Mouse (Mus musculus) MEL (cell line): Measurements from ENCODE around the gene Dvl2. TPM values are rescaled to one million over a fixed set of nuclear protein-coding genes. Genes with fewer than 3 reads are reported as not detected.

ENCODE experiments used
- DNase-seq: peaks from one replicate; pipeline ENCODE4 v3.0.0; 2011; ENCODE audit warnings: low read depth, low spot score
- H3K27ac ChIP-seq: 2 replicates; pipeline ENCODE4 v1.5.1; 2012; ENCODE audit warnings: low read depth, mild to moderate bottlenecking, control low read depth, low read length, moderate library complexity; ENCODE audit not compliant: control insufficient read depth
- H3K27me3 ChIP-seq, 2 experiments: fragments of 150-350 bp in 1 of 2; sonication (generic) in 1 of 2; 2 replicates each; pipeline ENCODE4 v1.6.1; 2012; ENCODE audit warnings: low read length in 2 of 2, mild to moderate bottlenecking in 2 of 2, improper control_type of control experiment in 1 of 2, moderate library complexity in 1 of 2; ENCODE audit not compliant: insufficient read depth in 2 of 2, control insufficient read depth in 1 of 2
- H3K36me3 ChIP-seq, 2 experiments: 2 replicates each; pipeline ENCODE4 v1.6.1; 2012 to 2014; ENCODE audit warnings: low read length in 2 of 2, improper control_type of control experiment in 1 of 2, inconsistent platforms in 1 of 2, mild to moderate bottlenecking in 1 of 2; ENCODE audit not compliant: insufficient read depth in 2 of 2, control insufficient read depth in 1 of 2
- H3K4me1 ChIP-seq, 2 experiments: fragments of 150-350 bp in 1 of 2; sonication (generic) in 1 of 2; 2 replicates each; pipeline ENCODE4 v1.6.1; 2012; ENCODE audit warnings: low read length in 2 of 2, improper control_type of control experiment in 1 of 2, mild to moderate bottlenecking in 1 of 2; ENCODE audit not compliant: insufficient read depth in 2 of 2, control insufficient read depth in 1 of 2
- H3K4me3 ChIP-seq, 2 experiments: fragments of 150-350 bp in 1 of 2; sonication (generic) in 1 of 2; 2 replicates each; pipeline ENCODE4 v1.5.1; 2012; ENCODE audit warnings: low read depth in 2 of 2, low read length in 2 of 2, mild to moderate bottlenecking in 2 of 2, moderate library complexity in 2 of 2, control low read depth in 1 of 2, improper control_type of control experiment in 1 of 2; ENCODE audit not compliant: control insufficient read depth in 1 of 2, insufficient read depth in 1 of 2
- H3K79me2 ChIP-seq: 2 replicates; pipeline ENCODE4 v1.6.1; 2012; ENCODE audit warnings: mild to moderate bottlenecking, low read length, moderate library complexity; ENCODE audit not compliant: control insufficient read depth, poor library complexity, insufficient read depth
- H3K9ac ChIP-seq: 2 replicates; pipeline ENCODE4 v1.6.1; 2012; ENCODE audit warnings: low read depth, mild to moderate bottlenecking, control low read depth, low read length, moderate library complexity; ENCODE audit not compliant: control insufficient read depth, poor library complexity, severe bottlenecking
- H3K9me3 ChIP-seq: fragments of 150-350 bp; sonication (generic); replicated peaks from 2 replicates; pipeline ENCODE4 v1.6.1; 2012; ENCODE audit warnings: mild to moderate bottlenecking, low read length, improper control_type of control experiment, moderate library complexity; ENCODE audit not compliant: insufficient read depth
- BHLHE40 ChIP-seq: IDR thresholded peaks from 2 replicates; pipeline ENCODE4 v1.6.1; 2012; ENCODE audit warnings: low read depth, mild to moderate bottlenecking, inconsistent platforms, low read length, improper control_type of control experiment, borderline replicate concordance
- CHD1 ChIP-seq: IDR thresholded peaks from 2 replicates; pipeline ENCODE4 v1.6.1; 2012; ENCODE audit warnings: low read depth, mild to moderate bottlenecking, inconsistent platforms, low read length, improper control_type of control experiment
- CHD2 ChIP-seq: IDR thresholded peaks from 2 replicates; pipeline ENCODE4 v1.6.1; 2011; ENCODE audit warnings: low read length, improper control_type of control experiment
- CTCF ChIP-seq, 3 experiments: IDR thresholded peaks in 2 of 3; conservative IDR thresholded peaks in 1 of 3; 2 replicates each; pipeline ENCODE4 v1.5.1; 2011 to 2012; ENCODE audit warnings: low read length in 3 of 3, low read depth in 2 of 3, mild to moderate bottlenecking in 2 of 3, improper control_type of control experiment in 1 of 3, inconsistent platforms in 1 of 3, mixed read lengths in 1 of 3, moderate library complexity in 1 of 3; ENCODE audit not compliant: control insufficient read depth in 1 of 3, insufficient read depth in 1 of 3, poor library complexity in 1 of 3, severe bottlenecking in 1 of 3
- ELF1 ChIP-seq: IDR thresholded peaks from 2 replicates; pipeline ENCODE4 v1.6.1; 2014; ENCODE audit warnings: low read depth, mild to moderate bottlenecking, inconsistent platforms, low read length, improper control_type of control experiment, moderate library complexity
- EP300 ChIP-seq, 2 experiments: IDR thresholded peaks; 2 replicates each; pipeline ENCODE4 v1.6.1; 2011; ENCODE audit warnings: improper control_type of control experiment in 2 of 2, low read length in 2 of 2, low read depth in 1 of 2, mild to moderate bottlenecking in 1 of 2
- GABPA ChIP-seq: IDR thresholded peaks from 2 replicates; pipeline ENCODE4 v1.6.1; 2012; ENCODE audit warnings: low read depth, mild to moderate bottlenecking, inconsistent platforms, low read length, improper control_type of control experiment, moderate library complexity
- HCFC1 ChIP-seq: IDR thresholded peaks from 2 replicates; pipeline ENCODE4 v1.6.1; 2012; ENCODE audit warnings: low read depth, mild to moderate bottlenecking, inconsistent platforms, low read length, improper control_type of control experiment, moderate library complexity
- KAT2A ChIP-seq: conservative IDR thresholded peaks from 2 replicates; pipeline ENCODE4 v1.6.1; 2012; ENCODE audit warnings: low read depth, low read length, improper control_type of control experiment, inconsistent platforms
- MAX ChIP-seq: IDR thresholded peaks from 2 replicates; pipeline ENCODE4 v1.6.1; 2011; ENCODE audit warnings: low read length, improper control_type of control experiment
- MAZ ChIP-seq: IDR thresholded peaks from 2 replicates; pipeline ENCODE4 v1.6.1; 2012; ENCODE audit warnings: low read depth, mild to moderate bottlenecking, inconsistent platforms, low read length, improper control_type of control experiment
- MEF2A ChIP-seq: IDR thresholded peaks from 2 replicates; pipeline ENCODE4 v1.6.1; 2014; ENCODE audit warnings: low read depth, mild to moderate bottlenecking, inconsistent platforms, low read length, improper control_type of control experiment; ENCODE audit not compliant: poor library complexity, insufficient replicate concordance, severe bottlenecking; ENCODE audit errors: extremely low read depth
- MXI1 ChIP-seq: IDR thresholded peaks from 2 replicates; pipeline ENCODE4 v1.6.1; 2011; ENCODE audit warnings: mild to moderate bottlenecking, low read depth, low read length, improper control_type of control experiment
- MYB ChIP-seq: IDR thresholded peaks from 2 replicates; pipeline ENCODE4 v1.6.1; 2011; ENCODE audit warnings: mild to moderate bottlenecking, low read depth, low read length, improper control_type of control experiment
- NELFE ChIP-seq: IDR thresholded peaks from 2 replicates; pipeline ENCODE4 v1.6.1; 2011; ENCODE audit warnings: low read depth, low read length, improper control_type of control experiment
- NRF1 ChIP-seq: IDR thresholded peaks from 2 replicates; pipeline ENCODE4 v1.6.1; 2014; ENCODE audit warnings: low read depth, mild to moderate bottlenecking, inconsistent platforms, low read length, improper control_type of control experiment, moderate library complexity; ENCODE audit not compliant: poor library complexity, insufficient read depth, severe bottlenecking
- POLR2A ChIP-seq, 2 experiments: IDR thresholded peaks; 2 replicates each; pipeline ENCODE4 v1.6.1; 2011 to 2012; ENCODE audit warnings: low read length in 2 of 2, mild to moderate bottlenecking in 2 of 2, control low read depth in 1 of 2, improper control_type of control experiment in 1 of 2, low read depth in 1 of 2, moderate library complexity in 1 of 2; ENCODE audit not compliant: control insufficient read depth in 1 of 2, insufficient read depth in 1 of 2, poor library complexity in 1 of 2
- POLR2AphosphoS2 ChIP-seq: IDR thresholded peaks from 2 replicates; pipeline ENCODE4 v1.6.1; 2011; ENCODE audit warnings: low read length, improper control_type of control experiment
- RAD21 ChIP-seq: IDR thresholded peaks from 2 replicates; pipeline ENCODE4 v1.6.1; 2011; ENCODE audit warnings: mild to moderate bottlenecking, low read depth, low read length, improper control_type of control experiment
- SIN3A ChIP-seq: IDR thresholded peaks from 2 replicates; pipeline ENCODE4 v1.6.1; 2012; ENCODE audit warnings: low read length, improper control_type of control experiment, inconsistent platforms
- SMC3 ChIP-seq: IDR thresholded peaks from 2 replicates; pipeline ENCODE4 v1.6.1; 2011; ENCODE audit warnings: low read depth, low read length, improper control_type of control experiment
- TAL1 ChIP-seq: IDR thresholded peaks from 2 replicates; pipeline ENCODE4 v1.6.1; 2012; ENCODE audit warnings: mild to moderate bottlenecking, inconsistent platforms, low read length, moderate library complexity, mixed read lengths
- TCF12 ChIP-seq: IDR thresholded peaks from 2 replicates; pipeline ENCODE4 v1.6.1; 2014; ENCODE audit warnings: low read depth, mild to moderate bottlenecking, inconsistent platforms, low read length, improper control_type of control experiment, moderate library complexity
- UBTF ChIP-seq: IDR thresholded peaks from 2 replicates; pipeline ENCODE4 v1.6.1; 2012; ENCODE audit warnings: low read depth, mild to moderate bottlenecking, inconsistent platforms, low read length, improper control_type of control experiment, moderate library complexity, borderline replicate concordance; ENCODE audit not compliant: insufficient read depth
- USF2 ChIP-seq, 2 experiments: IDR thresholded peaks; 2 replicates each; pipeline ENCODE4 v1.6.1; 2011 to 2012; ENCODE audit warnings: improper control_type of control experiment in 2 of 2, low read length in 2 of 2, borderline replicate concordance in 1 of 2, inconsistent platforms in 1 of 2, low read depth in 1 of 2, mild to moderate bottlenecking in 1 of 2; ENCODE audit not compliant: insufficient read depth in 1 of 2
- ZKSCAN1 ChIP-seq: IDR thresholded peaks from 2 replicates; pipeline ENCODE4 v1.6.1; 2012; ENCODE audit warnings: low read depth, mild to moderate bottlenecking, inconsistent platforms, low read length, improper control_type of control experiment, moderate library complexity
- ZMIZ1 ChIP-seq: IDR thresholded peaks from 2 replicates; pipeline ENCODE4 v1.6.1; 2012; ENCODE audit warnings: low read depth, mild to moderate bottlenecking, inconsistent platforms, low read length, improper control_type of control experiment, moderate library complexity
- polyA plus RNA-seq, 2 experiments: library from polyadenylated mRNA; stranded (reverse) in 1 of 2; unstranded in 1 of 2; fragments of >175 nt in 1 of 2; fragments of >200 nt in 1 of 2; gene quantifications; 2 replicates each; pipeline versions ENCODE4 v1.2.1 to v1.2.4; 2012; ENCODE audit warnings: low replicate concordance in 2 of 2, low read depth in 1 of 2; ENCODE audit not compliant: insufficient read length in 2 of 2, insufficient read depth in 1 of 2, missing spikeins in 1 of 2
- total RNA-seq: library from RNA; depleted of rRNA; stranded (reverse); fragments of 300-350 nt; gene quantifications from 2 replicates; pipeline ENCODE4 v1.2.3, GENCODE M21; 2012

Dvl2 gene
- total and polyA plus RNA-seq, 3 experiments = 38.5 to 40.1 TPM; not detected in 1

GRCm38 (mm10) chr11:69980196-69981140 lies 19.9 kb upstream of the Dvl2 start (continued):
- TF ChIP-seq MXI1 (peak; percentile 97), MEF2A (no peak), ELF1 (peak; percentile 87), KAT2A (no peak; the same call in none of the 2 replicates)

GRCm38 (mm10) chr11:69981141-69981762 lies 19.1 kb upstream of the Dvl2 start, which contains the start of gene Ctdnep1:
Ctdnep1 (plus strand) TSS chr11:69981156.
- DNase-seq = peak; percentile 62
- H3K4me1 ChIP-seq = peaks cover 6 to 17% of the 10 kb centered on the region in 2 experiments
- no peaks in the 10 kb centered on the region for H3K27me3 ChIP-seq
- peak within 1 kb of the TSS; percentile 96 to 98 for H3K4me3 ChIP-seq
- H3K9ac ChIP-seq = peak within 1 kb of the TSS; percentile 99
- peaks cover 45% of the 10 kb centered on the region for H3K79me2 ChIP-seq
- peaks cover 2 to 24% of the 10 kb centered on the region in 2 experiments; a peak in 3 of 4 replicates for H3K36me3 ChIP-seq
- TF ChIP-seq UBTF = no peak
- TF ChIP-seq MXI1 = peak; percentile 71
- no peak for TF ChIP-seq MAX
- TF ChIP-seq EP300 (IDR thresholded peaks at IDR 0.05; ENCODE audit: low read depth in 1 of 2, low read length in 2 of 2) = no peak; a peak in 1 of 4 replicates
- TF ChIP-seq MYB = no peak
- 0 out of 2 replicates have a peak, but pooled peaks have one; percentile 3 for TF ChIP-seq NELFE
- peak; percentile 54 for TF ChIP-seq SIN3A
- no peak for TF ChIP-seq RAD21
- no peak for TF ChIP-seq SMC3
- TF ChIP-seq POLR2A (IDR thresholded peaks at IDR 0.05; ENCODE audit: control insufficient read depth in 1 of 2, insufficient read depth in 1 of 2, low read depth in 1 of 2, low read length in 2 of 2, poor library complexity in 1 of 2) = peak in 1 of 2 experiments; percentile 49; a peak in 2 of 4 replicates
- peak; percentile 41; the same call in 1 of the 2 replicates for TF ChIP-seq HCFC1
- TF ChIP-seq KAT2A = no peak
- TF ChIP-seq TCF12 = no peak
- TF ChIP-seq TAL1 = no peak
- no peak for TF ChIP-seq MEF2A
- TF ChIP-seq CHD2 = peak; percentile 46
- peak; percentile 11; the same call in 1 of the 2 replicates for TF ChIP-seq BHLHE40
- 0 out of 6 replicates have a peak, but pooled peaks of 1 of the 3 experiments have one; percentile 2 for TF ChIP-seq CTCF (IDR thresholded peaks at IDR 0.05 in 2 of 3, conservative IDR thresholded peaks at IDR 0.05 in 1 of 3; ENCODE audit: control insufficient read depth in 1 of 3, insufficient read depth in 1 of 3, low read depth in 2 of 3, low read length in 3 of 3, poor library complexity in 1 of 3, severe bottlenecking in 1 of 3)
- TF ChIP-seq GABPA = no peak
- TF ChIP-seq CHD1 = peak; percentile 81
- no peak; the same call in 1 of the 2 replicates for TF ChIP-seq NRF1
- TF ChIP-seq MAZ = peak; percentile 73
- no peak for TF ChIP-seq USF2 (IDR thresholded peaks at IDR 0.05; ENCODE audit: borderline replicate concordance in 1 of 2, insufficient read depth in 1 of 2, low read depth in 1 of 2, low read length in 2 of 2)
- TF ChIP-seq ZKSCAN1 = no peak
- peak; percentile 22; the same call in 1 of the 2 replicates for TF ChIP-seq ZMIZ1
- TF ChIP-seq POLR2AphosphoS2 = no peak
- no peak for TF ChIP-seq ELF1
- peak within 1 kb of the TSS; percentile 90 for H3K27ac ChIP-seq
- no peaks in the 10 kb centered on the region for H3K9me3 ChIP-seq
